Comparison of ENCODE assay signal across 13 mouse cellular contexts in the genomic region with DNA sequence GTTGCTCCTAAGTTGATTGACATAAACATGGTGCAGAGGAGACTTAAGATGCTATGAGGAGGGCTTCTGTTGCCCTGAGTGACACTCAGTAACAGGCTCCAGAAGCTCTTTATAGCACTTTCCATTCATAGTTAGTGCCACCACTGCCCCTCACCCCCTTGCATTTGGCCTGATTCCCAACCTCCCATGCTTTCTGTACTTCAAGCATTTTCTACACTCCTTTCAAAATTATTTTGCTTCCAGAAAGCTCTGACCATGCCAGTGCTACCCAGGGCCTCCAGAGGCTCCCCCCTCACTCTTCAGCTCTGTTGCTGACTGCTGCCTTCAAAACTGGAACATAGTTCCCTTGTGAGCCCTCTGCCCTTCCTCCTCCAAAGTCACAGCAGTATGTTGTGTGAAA.
DNase-seq lines count a peak whose midpoint lies in the region; ATAC-seq and TF ChIP-seq lines count a peak whose summit lies in the region.
"Had no signal": no experiment of that assay in that cellular context is flagged by ENCODE, and none has a peak within 500 bp of the region (broad histone marks: within the 10 kb centered on the region; RNA-seq: fewer than 3 reads in every experiment).

No protein-coding gene starts in this region.

- H3K9ac ChIP-seq in forebrain, embryonic 13.5 days, result no peak overlapping the region
- no peak overlapping the region for H3K9ac ChIP-seq in lung, embryonic 14.5 days
- H3K9ac ChIP-seq in embryonic facial prominence, embryonic 15.5 days, result no peak overlapping the region
- no peak overlapping the region for H3K9ac ChIP-seq in midbrain, embryonic 16.5 days (ENCODE audit: low read depth, low read length)
- H3K9ac ChIP-seq: lung, embryonic 15.5 days had no signal

- H3K4me1 ChIP-seq in forebrain, embryonic 13.5 days, result peaks cover 7% of the 10 kb centered on the region
- no peaks in the 10 kb centered on the region for H3K4me1 ChIP-seq in forebrain, embryonic 10.5 days
- no peaks in the 10 kb centered on the region for H3K4me1 ChIP-seq in lung, embryonic 14.5 days (ENCODE audit: insufficient read depth)
- H3K4me1 ChIP-seq in embryonic facial prominence, embryonic 15.5 days, result peaks cover 5% of the 10 kb centered on the region; the same call in 1 of the 2 replicates
- H3K4me1 ChIP-seq in midbrain, embryonic 16.5 days (ENCODE audit: control insufficient read depth, insufficient read depth, low read length), result peaks cover 3% of the 10 kb centered on the region; the same call in 1 of the 2 replicates
- peaks cover 11% of the 10 kb centered on the region for H3K4me1 ChIP-seq in lung, adult 2 months (ENCODE audit: control insufficient read depth, insufficient read depth, low read length)
- H3K4me1 ChIP-seq: lung, embryonic 15.5 days had no signal

- no peaks in the 10 kb centered on the region for H3K9me3 ChIP-seq in forebrain, embryonic 13.5 days (replicated peaks)
- H3K9me3 ChIP-seq in forebrain, embryonic 10.5 days, result no peaks in the 10 kb centered on the region
- H3K9me3 ChIP-seq in lung, embryonic 14.5 days (ENCODE audit: low read depth, low read length), result no peaks in the 10 kb centered on the region
- no peaks in the 10 kb centered on the region for H3K9me3 ChIP-seq in embryonic facial prominence, embryonic 15.5 days (replicated peaks)
- H3K9me3 ChIP-seq in midbrain, embryonic 16.5 days (replicated peaks; ENCODE audit: control insufficient read depth, low read length, poor library complexity, severe bottlenecking), result no peaks in the 10 kb centered on the region
- H3K9me3 ChIP-seq: lung, embryonic 15.5 days had no signal

- no peak overlapping the region for H3K4me3 ChIP-seq in forebrain, embryonic 13.5 days
- no peak overlapping the region for H3K4me3 ChIP-seq in forebrain, embryonic 10.5 days
- H3K4me3 ChIP-seq in lung, embryonic 14.5 days (ENCODE audit: low read depth, low read length), result no peak overlapping the region
- no peak overlapping the region for H3K4me3 ChIP-seq in embryonic facial prominence, embryonic 15.5 days (replicated peaks)
- no peak overlapping the region for H3K4me3 ChIP-seq in midbrain, embryonic 16.5 days (ENCODE audit: low read depth, low read length)
- H3K4me3 ChIP-seq in lung, adult 2 months (replicated peaks; ENCODE audit: extremely low read depth, low read depth, low read length), result no peak overlapping the region
- H3K4me3 ChIP-seq: left cerebral cortex, adult 2 months; lung, embryonic 15.5 days had no signal

- no peak for TF ChIP-seq POLR2A in lung, adult 2 months (IDR thresholded peaks at IDR 0.05; ENCODE audit: borderline replicate concordance, extremely low read depth, low read depth, low read length)

- ATAC-seq in forebrain, embryonic 13.5 days, result peak; percentile 76; the same call in 1 of the 2 replicates
- ATAC-seq in lung, embryonic 14.5 days (ENCODE audit: insufficient read depth), result no peak
- ATAC-seq in embryonic facial prominence, embryonic 15.5 days (ENCODE audit: insufficient number of reproducible peaks, low FRiP score, low TSS enrichment, low read depth), result 0 out of 2 replicates have a peak, but pooled peaks have one; percentile 54
- ATAC-seq in midbrain, embryonic 16.5 days, result peak; percentile 72; the same call in 1 of the 2 replicates
- ATAC-seq: Patski had no signal

- no peak for TF ChIP-seq CTCF in lung, embryonic 14.5 days (IDR thresholded peaks at IDR 0.05; ENCODE audit: low read depth)
- TF ChIP-seq CTCF in lung, adult 2 months (IDR thresholded peaks at IDR 0.05; ENCODE audit: insufficient read depth, low read length), result no peak

- no peak for DNase-seq in forebrain, embryonic 10.5 days (ENCODE audit: extremely low spot score, low spot score)
- DNase-seq in lung, embryonic 14.5 days, result peak; percentile 15
- no peak for DNase-seq in lung, postnatal 14 days
- no peak for DNase-seq in lung, adult 2 months
- no peak for DNase-seq in c-Kit-positive CD71-positive TER-119-positive erythroid progenitor cells, embryonic 14.5 days (ENCODE audit: low spot score)
- DNase-seq: adrenal gland, postnatal 25 days; kidney, adult 11 months had no signal

- no peak overlapping the region for H3K27ac ChIP-seq in forebrain, embryonic 13.5 days
- no peak overlapping the region for H3K27ac ChIP-seq in forebrain, embryonic 10.5 days
- H3K27ac ChIP-seq in lung, embryonic 14.5 days (ENCODE audit: low read depth), result 0 out of 2 replicates have a peak overlapping the region, but pooled peaks have one; percentile 12
- peak overlapping the region; percentile 69 for H3K27ac ChIP-seq in embryonic facial prominence, embryonic 15.5 days (replicated peaks)
- H3K27ac ChIP-seq in midbrain, embryonic 16.5 days (ENCODE audit: low read length), result no peak overlapping the region
- H3K27ac ChIP-seq: left cerebral cortex, adult 2 months; lung, embryonic 15.5 days had no signal

- no peak overlapping the region for H3K4me2 ChIP-seq in forebrain, embryonic 13.5 days
- no peak overlapping the region for H3K4me2 ChIP-seq in lung, embryonic 14.5 days
- H3K4me2 ChIP-seq in embryonic facial prominence, embryonic 15.5 days (replicated peaks), result no peak overlapping the region
- no peak overlapping the region for H3K4me2 ChIP-seq in midbrain, embryonic 16.5 days (ENCODE audit: low read length)
- H3K4me2 ChIP-seq: lung, embryonic 15.5 days had no signal

- no peaks in the 10 kb centered on the region for H3K27me3 ChIP-seq in forebrain, embryonic 13.5 days
- no peaks in the 10 kb centered on the region for H3K27me3 ChIP-seq in forebrain, embryonic 10.5 days (ENCODE audit: poor library complexity, severe bottlenecking)
- H3K27me3 ChIP-seq in lung, embryonic 14.5 days (ENCODE audit: insufficient read depth, low read length), result no peaks in the 10 kb centered on the region
- H3K27me3 ChIP-seq in embryonic facial prominence, embryonic 15.5 days, result no peaks in the 10 kb centered on the region
- H3K27me3 ChIP-seq in midbrain, embryonic 16.5 days (ENCODE audit: control insufficient read depth, insufficient read depth, low read depth, low read length), result no peaks in the 10 kb centered on the region
- H3K27me3 ChIP-seq: lung, embryonic 15.5 days; Patski had no signal

- H3K36me3 ChIP-seq in forebrain, embryonic 13.5 days (ENCODE audit: poor library complexity, severe bottlenecking), result no peaks in the 10 kb centered on the region
- no peaks in the 10 kb centered on the region for H3K36me3 ChIP-seq in forebrain, embryonic 10.5 days (replicated peaks)
- no peaks in the 10 kb centered on the region for H3K36me3 ChIP-seq in lung, embryonic 14.5 days (ENCODE audit: insufficient read depth)
- H3K36me3 ChIP-seq in embryonic facial prominence, embryonic 15.5 days, result no peaks in the 10 kb centered on the region
- H3K36me3 ChIP-seq in midbrain, embryonic 16.5 days (ENCODE audit: control insufficient read depth, insufficient read depth, low read length), result no peaks in the 10 kb centered on the region
- H3K36me3 ChIP-seq: lung, embryonic 15.5 days had no signal

Comparison
In these comparisons a context has a peak if more than half of its experiments do, and no peak if none do; other contexts are left out.
1. H3K27ac ChIP-seq: peak in lung, embryonic 14.5 days (single experiment) and embryonic facial prominence, embryonic 15.5 days (single experiment); none in forebrain, embryonic 13.5 days (single experiment), forebrain, embryonic 10.5 days (single experiment) and midbrain, embryonic 16.5 days (single experiment).